Mouse (Mus musculus): ENCODE data around the gene Piezo1.
"Not testable (repeated sequence)": the region's sequence is repeated elsewhere in the genome, so short reads cannot be mapped to it uniquely, and the experiment has no call there.

The Piezo1 gene

GRCm38 (mm10) chr8:122551265-122552051 is at the start of gene Piezo1:
Piezo1 (minus strand) TSS chr8:122551329.
- peak; percentile 92 for DNase-seq (ENCODE audit: low spot score)

DNA sequence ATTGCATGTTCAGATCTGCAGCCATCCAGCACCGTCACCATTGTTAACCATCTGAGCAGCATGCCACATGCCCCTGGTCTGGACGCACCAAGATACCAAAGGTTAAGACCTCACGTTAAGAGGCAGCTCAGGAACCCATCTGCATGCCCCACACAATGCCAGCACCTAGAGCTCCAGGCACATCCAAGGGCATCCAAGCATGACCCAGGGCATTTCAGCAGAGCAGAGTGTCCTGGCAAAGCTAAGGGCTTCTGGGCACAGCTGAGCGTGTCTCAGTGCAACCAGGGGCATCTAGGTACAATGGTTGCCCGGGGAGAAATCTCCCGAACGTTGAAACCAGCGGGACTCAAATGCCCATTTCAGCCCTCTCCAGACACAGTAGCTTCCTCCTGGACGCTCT is 49.5 kb upstream of the Piezo1 start:
- DNase-seq (ENCODE audit: low spot score), result no peak

- no peak for DNase-seq (ENCODE audit: low spot score)
Measured at GRCm38 (mm10) chr8:122596031-122596430, 44.9 kb upstream of the Piezo1 start.

DNA sequence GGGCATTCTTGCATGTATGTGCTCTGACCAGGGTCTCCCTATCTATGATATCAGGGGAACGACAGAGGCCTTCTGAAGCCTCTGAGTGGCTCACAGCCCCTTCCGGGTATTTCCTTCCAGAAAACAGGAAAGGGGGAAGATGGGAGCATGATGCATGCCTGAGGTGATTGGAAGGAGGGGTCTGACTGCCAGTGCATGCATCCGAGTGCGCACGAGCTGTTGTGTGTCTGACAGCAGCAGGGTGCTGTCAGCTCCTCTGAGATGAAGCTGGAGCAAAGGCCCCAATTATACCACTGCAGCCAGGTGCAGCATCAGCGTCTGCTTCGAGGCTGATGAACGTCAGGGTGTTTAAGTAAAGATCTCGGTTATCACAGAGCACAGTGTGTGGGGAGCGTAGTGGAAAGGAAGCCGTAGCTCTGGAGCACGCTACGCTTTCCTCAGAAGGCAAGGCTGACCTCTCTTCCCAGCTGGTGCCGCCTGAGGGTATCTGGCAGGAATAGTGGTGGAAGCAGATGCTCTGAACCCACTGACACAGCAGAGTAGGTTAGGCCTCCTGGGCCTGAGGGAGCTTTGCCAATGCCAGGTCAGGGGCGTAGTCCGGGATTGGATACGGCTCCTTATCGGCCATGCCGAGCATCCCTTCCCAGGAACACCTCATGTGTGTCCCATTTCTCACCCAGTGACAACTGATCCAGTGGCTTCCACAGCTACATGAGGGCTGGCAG is 42.8 kb upstream of the Piezo1 start:
- no peak for DNase-seq (ENCODE audit: low spot score)

DNA sequence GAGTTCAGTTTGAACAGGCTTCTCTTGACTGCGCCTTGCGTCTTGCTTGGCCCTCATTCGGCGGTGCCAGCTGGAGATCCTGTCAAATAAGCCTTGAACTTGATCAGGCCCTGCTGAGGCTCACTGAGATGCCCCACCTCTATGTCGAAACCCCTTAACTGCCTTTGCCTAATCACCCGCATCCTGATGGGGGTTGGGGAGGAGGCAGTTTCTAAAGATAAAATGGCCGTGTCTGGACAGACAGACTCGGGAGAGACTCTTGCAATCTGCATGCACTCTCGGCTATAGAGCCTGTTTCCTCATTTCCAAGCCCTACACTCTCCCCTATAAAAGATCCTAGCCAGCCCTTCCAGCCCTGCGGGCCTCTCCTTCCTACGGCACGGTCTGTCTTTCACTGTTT is 42.1 kb upstream of the Piezo1 start:
- no peak for DNase-seq (ENCODE audit: low spot score)

DNA sequence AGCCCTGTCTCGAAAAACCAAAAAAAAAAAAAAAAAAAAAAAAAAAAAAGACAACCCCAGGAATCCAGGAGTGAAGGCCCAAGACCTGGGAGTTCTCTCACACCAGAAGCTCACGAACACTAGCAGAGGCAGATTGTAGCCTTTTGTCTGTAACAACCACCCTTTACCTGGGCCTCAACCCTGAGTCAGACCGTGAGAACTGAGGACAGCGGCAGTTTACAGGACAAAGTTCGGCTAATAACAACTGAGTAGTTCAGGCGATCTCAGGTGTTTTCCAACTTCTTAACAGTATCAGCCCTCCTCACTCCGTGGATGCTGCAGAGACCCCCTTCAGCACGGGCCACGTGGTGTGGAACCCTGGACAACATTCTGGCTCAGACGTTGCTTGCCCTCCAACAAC is 35.6 kb upstream of the Piezo1 start:
- DNase-seq (ENCODE audit: low spot score), result no peak

DNA sequence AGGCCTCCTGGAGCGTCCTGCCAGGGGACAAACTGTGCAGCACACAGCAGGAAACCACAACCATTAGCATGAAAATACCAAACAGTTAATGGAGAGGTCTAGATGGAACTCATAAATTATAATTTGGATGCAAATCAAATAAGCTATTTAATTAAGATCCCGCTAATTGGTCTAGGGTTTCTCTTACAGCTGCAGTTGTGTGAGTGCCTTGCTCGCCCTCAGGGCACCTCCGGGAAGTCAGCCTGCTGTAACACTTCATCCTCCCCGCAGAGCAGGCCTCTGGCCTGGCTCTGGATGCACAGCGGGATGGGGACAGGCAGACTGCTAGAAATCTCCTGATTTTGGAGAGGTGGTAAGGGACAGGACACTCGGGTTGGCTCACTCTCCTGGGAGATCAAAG is 35.0 kb upstream of the Piezo1 start:
- DNase-seq (ENCODE audit: low spot score), result no peak

DNA sequence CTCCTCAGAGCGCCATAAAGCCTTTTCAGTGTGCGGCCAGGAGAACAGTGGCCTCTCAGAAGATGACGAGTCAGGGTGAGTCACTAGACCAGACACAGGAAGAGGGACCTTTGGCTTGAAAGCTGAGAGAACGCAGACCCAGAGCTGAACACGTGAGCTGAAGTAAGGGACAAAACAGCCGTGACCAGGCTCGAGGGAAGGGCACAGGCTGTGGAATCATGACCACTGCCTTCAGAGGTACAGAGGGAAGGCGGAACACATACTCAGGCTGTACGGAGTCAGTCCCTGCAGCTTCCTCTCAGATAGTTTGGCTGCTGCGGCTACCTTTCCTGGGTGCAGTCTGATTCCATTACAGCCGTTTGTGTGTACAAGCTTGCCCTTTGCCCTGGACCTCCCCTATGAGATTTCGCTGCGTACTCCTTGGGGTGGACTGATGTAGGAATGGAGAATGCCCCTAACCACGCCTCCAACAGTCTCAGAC is 34.3 kb upstream of the Piezo1 start:
- no peak for DNase-seq (ENCODE audit: low spot score)

GRCm38 (mm10) chr8:122584981-122585380 is 33.9 kb upstream of the Piezo1 start:
- DNase-seq (ENCODE audit: low spot score), result no peak

GRCm38 (mm10) chr8:122580926-122581325 is 29.8 kb upstream of the Piezo1 start:
- DNase-seq (ENCODE audit: low spot score), result peak; percentile 60

DNA sequence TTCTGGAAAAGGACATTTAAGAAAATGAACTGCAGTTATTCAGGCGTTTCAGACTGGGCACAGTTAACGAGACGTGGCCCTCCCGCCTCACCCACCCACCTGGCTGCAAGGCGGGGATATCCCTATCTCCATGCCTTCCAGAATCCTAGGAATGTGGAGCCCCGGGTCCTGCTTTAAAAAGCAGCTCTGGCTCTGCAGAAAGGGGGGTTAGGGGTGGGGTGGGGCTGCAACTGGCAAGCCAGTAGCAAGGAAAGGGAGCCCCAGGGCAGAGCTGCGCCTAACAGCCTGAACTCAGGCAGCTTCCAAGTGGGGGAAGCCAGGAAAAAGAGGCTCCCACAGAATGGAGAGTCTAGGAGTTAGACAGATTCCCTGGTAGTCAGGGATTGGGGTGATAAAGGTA is 28.1 kb upstream of the Piezo1 start:
- no peak for DNase-seq (ENCODE audit: low spot score)

- peak; percentile 51 for DNase-seq (ENCODE audit: low spot score)
Measured at GRCm38 (mm10) chr8:122577116-122577515, 26.0 kb upstream of the Piezo1 start.

DNA sequence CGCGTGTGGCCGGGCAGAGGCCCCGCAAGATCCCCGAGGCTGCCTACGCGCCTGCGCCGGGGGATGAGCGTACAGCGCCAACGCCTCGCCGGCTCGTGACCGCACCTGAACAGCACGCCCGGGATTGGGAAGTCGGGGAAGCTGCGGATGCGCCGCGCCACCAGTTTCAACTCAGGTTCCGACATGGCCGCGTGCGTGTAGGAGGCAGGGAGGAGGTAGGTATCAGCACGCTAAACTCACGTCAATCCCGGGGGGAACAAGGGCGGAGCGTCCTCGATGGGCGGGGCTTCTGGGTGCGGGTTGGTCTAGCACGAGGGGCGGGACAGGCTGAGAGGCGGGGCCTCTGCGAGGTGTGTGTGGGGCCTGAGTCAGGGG is 25.5 kb upstream of the Piezo1 start, which contains the start of gene Aprt:
Aprt (minus strand) TSS at position 262 of the 375 bp plus-strand sequence.
- DNase-seq (ENCODE audit: low spot score), result peak; percentile 96

GRCm38 (mm10) chr8:122575735-122576647 is 24.9 kb upstream of the Piezo1 start:
- DNase-seq (ENCODE audit: low spot score), result no peak

- no peak for DNase-seq (ENCODE audit: low spot score)
Measured at GRCm38 (mm10) chr8:122575286-122575685, 24.2 kb upstream of the Piezo1 start.

- DNase-seq (ENCODE audit: low spot score), result no peak
Measured at GRCm38 (mm10) chr8:122574667-122575251, 23.6 kb upstream of the Piezo1 start.

DNA sequence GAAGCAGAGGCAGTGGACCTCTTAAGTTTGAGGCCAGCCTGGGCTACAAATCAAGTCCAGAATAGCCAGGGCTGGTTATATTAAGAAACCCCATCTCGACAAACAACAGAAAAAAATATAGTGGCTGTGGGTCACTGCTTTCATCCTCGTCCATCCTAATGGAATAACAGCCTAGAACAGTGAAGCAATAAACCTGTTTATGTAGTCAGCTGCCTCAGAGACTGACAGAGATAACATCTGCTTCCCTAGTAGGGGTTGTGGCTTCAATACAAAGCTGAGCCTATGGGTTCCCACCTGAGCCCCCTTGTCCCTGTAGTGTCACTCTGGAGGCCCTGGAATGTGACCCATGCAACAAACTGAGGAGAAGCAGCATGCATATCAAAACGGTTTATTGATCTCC is 23.1 kb upstream of the Piezo1 start:
- no peak for DNase-seq (ENCODE audit: low spot score)

- DNase-seq (ENCODE audit: low spot score), result no peak
Measured at GRCm38 (mm10) chr8:122573577-122573976, 22.4 kb upstream of the Piezo1 start.

DNA sequence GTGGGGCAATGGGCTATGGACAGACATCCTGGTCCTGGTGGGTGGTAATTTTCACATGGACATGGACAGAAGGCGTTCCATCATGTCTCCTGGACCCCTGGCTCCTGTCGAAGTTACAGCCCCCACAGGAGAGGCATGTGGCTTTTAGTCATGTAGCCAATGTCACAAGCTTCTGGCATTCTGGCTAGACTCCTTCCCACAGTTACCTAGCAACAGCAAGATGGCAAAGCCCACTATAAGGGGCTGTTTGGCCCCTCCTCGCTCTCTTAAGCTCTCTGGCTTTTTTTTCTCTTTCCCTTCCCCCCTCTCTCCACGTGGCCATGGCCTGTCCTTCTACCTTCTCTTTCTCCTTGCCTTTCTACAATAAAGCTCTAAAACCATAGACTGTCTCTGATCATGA is 22.0 kb upstream of the Piezo1 start:
- DNase-seq (ENCODE audit: low spot score), result not testable (repeated sequence)

- DNase-seq (ENCODE audit: low spot score), result no peak
Measured at GRCm38 (mm10) chr8:122572751-122573150, 21.6 kb upstream of the Piezo1 start.

DNA sequence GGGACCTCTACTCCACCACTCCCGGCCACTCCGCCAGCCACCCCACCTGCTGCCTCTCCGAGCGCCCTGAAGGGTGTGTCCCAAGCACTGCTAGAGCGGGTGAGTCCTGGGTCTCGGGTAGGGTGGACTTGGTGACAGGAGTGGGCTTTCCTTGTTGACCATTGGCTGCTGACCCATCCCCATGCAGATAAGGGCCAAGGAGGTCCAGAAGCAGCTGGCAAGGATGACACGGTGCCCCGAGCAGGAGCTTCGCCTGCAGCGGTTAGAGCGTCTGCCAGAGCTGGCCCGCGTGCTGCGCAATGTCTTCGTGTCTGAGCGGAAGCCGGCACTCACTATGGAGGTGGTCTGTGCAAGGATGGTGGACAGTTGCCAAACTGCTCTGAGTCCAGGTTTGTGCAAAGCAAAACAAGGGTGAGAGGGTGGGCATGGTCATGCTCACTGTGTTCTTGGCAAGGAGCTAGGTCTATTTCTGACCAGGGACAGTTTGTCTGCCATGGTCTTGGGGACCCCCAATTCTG is 20.7 kb upstream of the Piezo1 start:
- DNase-seq (ENCODE audit: low spot score), result no peak

- DNase-seq (ENCODE audit: low spot score), result no peak
Measured at GRCm38 (mm10) chr8:122571153-122571552, 20.0 kb upstream of the Piezo1 start.
